In the genomic region with DNA sequence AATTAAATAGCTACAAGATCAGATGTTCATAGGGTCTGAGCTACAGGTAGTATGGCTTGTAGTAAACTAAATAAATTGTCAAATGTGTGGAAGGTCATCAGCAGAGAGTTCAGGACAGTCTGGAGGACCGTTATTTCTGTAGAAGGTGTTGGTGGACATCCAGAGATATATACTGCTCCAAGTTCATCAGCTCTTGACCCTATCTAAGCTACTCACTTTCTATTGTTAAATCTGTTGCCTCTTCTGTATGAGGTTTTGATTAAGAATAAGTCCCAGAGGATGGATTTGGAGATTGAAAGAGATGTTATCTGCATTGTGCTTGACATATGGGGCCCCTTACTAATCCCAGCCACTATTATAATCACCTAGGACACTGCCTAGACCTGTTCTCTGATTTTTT, we compare ENCODE assay signal across 30 mouse cellular contexts.
"Had no signal": no experiment of that assay in that cellular context is flagged by ENCODE, and none has a peak within 500 bp of the region (broad histone marks: within the 10 kb centered on the region; RNA-seq: fewer than 3 reads in every experiment).

No protein-coding gene starts in this region.

- DNase-seq: heart, postnatal 10 days; heart, postnatal 14 days; heart, postnatal 36 days; heart, postnatal 4 days; kidney, adult 11 months; kidney, adult 18-20 months; kidney, adult 2 months; kidney, adult 8-10 months; kidney, postnatal 10 days; kidney, postnatal 14 days; kidney, postnatal 25 days; kidney, postnatal 36 days; kidney, postnatal 4 days; layer of hippocampus, adult 9-11 months; layer of hippocampus, postnatal 36 days had no signal

- H3K27me3 ChIP-seq: heart, embryonic 12.5 days; heart, embryonic 13.5 days; heart, embryonic 15.5 days; hindbrain, embryonic 12.5 days; hindbrain, embryonic 13.5 days; hindbrain, embryonic 15.5 days; intestine, embryonic 15.5 days; kidney, embryonic 15.5 days had no signal

- H3K9me3 ChIP-seq: heart, embryonic 10.5 days; heart, embryonic 12.5 days; heart, embryonic 13.5 days; heart, embryonic 15.5 days; hindbrain, embryonic 10.5 days; hindbrain, embryonic 12.5 days; hindbrain, embryonic 13.5 days; hindbrain, embryonic 15.5 days; intestine, embryonic 15.5 days; kidney, embryonic 15.5 days had no signal

- H3K4me1 ChIP-seq: heart, embryonic 10.5 days; heart, embryonic 12.5 days; heart, embryonic 13.5 days; heart, embryonic 15.5 days; hindbrain, embryonic 10.5 days; hindbrain, embryonic 12.5 days; hindbrain, embryonic 13.5 days; hindbrain, embryonic 15.5 days; intestine, embryonic 15.5 days; kidney, embryonic 15.5 days had no signal

- H3K9ac ChIP-seq: heart, embryonic 12.5 days; heart, embryonic 13.5 days; heart, embryonic 15.5 days; hindbrain, embryonic 12.5 days; hindbrain, embryonic 13.5 days; hindbrain, embryonic 14.5 days; hindbrain, embryonic 15.5 days; intestine, embryonic 15.5 days; kidney, embryonic 15.5 days had no signal

- H3K4me3 ChIP-seq: heart, embryonic 10.5 days; heart, embryonic 12.5 days; heart, embryonic 13.5 days; heart, embryonic 15.5 days; hindbrain, embryonic 10.5 days; hindbrain, embryonic 12.5 days; hindbrain, embryonic 13.5 days; hindbrain, embryonic 15.5 days; intestine, embryonic 15.5 days; kidney, embryonic 15.5 days; layer of hippocampus, adult 2 months had no signal

- H3K4me2 ChIP-seq: heart, embryonic 11.5 days; heart, embryonic 12.5 days; heart, embryonic 13.5 days; heart, embryonic 15.5 days; hindbrain, embryonic 12.5 days; hindbrain, embryonic 13.5 days; hindbrain, embryonic 14.5 days; hindbrain, embryonic 15.5 days; intestine, embryonic 15.5 days; kidney, embryonic 15.5 days had no signal

- H3K27ac ChIP-seq: heart, embryonic 10.5 days; heart, embryonic 13.5 days; heart, embryonic 15.5 days; hindbrain, embryonic 10.5 days; hindbrain, embryonic 12.5 days; hindbrain, embryonic 13.5 days; hindbrain, embryonic 14.5 days; hindbrain, embryonic 15.5 days; hindbrain, postnatal 0 days; intestine, embryonic 15.5 days; kidney, embryonic 15.5 days; kidney, postnatal 0 days; layer of hippocampus, adult 2 months had no signal

- H3K36me3 ChIP-seq: heart, embryonic 10.5 days; heart, embryonic 12.5 days; heart, embryonic 13.5 days; heart, embryonic 15.5 days; hindbrain, embryonic 10.5 days; hindbrain, embryonic 12.5 days; hindbrain, embryonic 13.5 days; hindbrain, embryonic 15.5 days; intestine, embryonic 15.5 days; kidney, embryonic 15.5 days had no signal
